Mouse (Mus musculus) hindbrain, embryonic 14.5 days (tissue): ENCODE measurements around the gene Dhfr. TPM values are rescaled to one million over a fixed set of nuclear protein-coding genes. Genes with fewer than 3 reads are reported as not detected.

Source experiments
- ATAC-seq: fragments of 200-750 bp; cut with Nextera tagmentation; 2 replicates; pipeline ENCODE4 v1.8.0; 2017; ENCODE audit warnings: moderate number of reproducible peaks, mild to moderate bottlenecking, moderate TSS enrichment, moderate library complexity; ENCODE audit not compliant: low FRiP score
- DNase-seq: peaks from one replicate; pipeline ENCODE4 v3.0.0-alpha.2; 2015; ENCODE audit warnings: low spot score
- H3K27ac ChIP-seq: fragments of 300-500 bp; sonication (generic); 2 replicates; pipeline ENCODE4 v1.5.1; 2014; ENCODE audit warnings: mild to moderate bottlenecking, moderate library complexity
- H3K27me3 ChIP-seq: fragments of 300-500 bp; sonication (generic); 2 replicates; pipeline ENCODE4 v1.6.1; 2014; ENCODE audit warnings: mild to moderate bottlenecking, low read length, mixed read lengths; ENCODE audit not compliant: control insufficient read depth, insufficient read depth
- H3K36me3 ChIP-seq: fragments of 300-500 bp; sonication (generic); replicated peaks from 2 replicates; pipeline ENCODE4 v1.6.1; 2014; ENCODE audit not compliant: control insufficient read depth, insufficient read depth
- H3K4me1 ChIP-seq: fragments of 300-500 bp; sonication (generic); replicated peaks from 2 replicates; pipeline ENCODE4 v1.6.1; 2014; ENCODE audit warnings: antibody characterized with exemption, low read length, mixed read lengths; ENCODE audit not compliant: control insufficient read depth, insufficient read depth
- H3K4me2 ChIP-seq: fragments of 300-500 bp; sonication (generic); replicated peaks from 2 replicates; pipeline ENCODE4 v1.6.1; 2014; ENCODE audit warnings: mild to moderate bottlenecking, moderate library complexity
- H3K4me3 ChIP-seq: fragments of 300-500 bp; sonication (generic); replicated peaks from 2 replicates; pipeline ENCODE4 v1.5.1; 2014; ENCODE audit warnings: mild to moderate bottlenecking, low read length
- H3K9ac ChIP-seq: fragments of 300-500 bp; sonication (generic); 2 replicates; pipeline ENCODE4 v1.6.1; 2014
- H3K9me3 ChIP-seq: fragments of 300-500 bp; sonication (generic); 2 replicates; pipeline ENCODE4 v1.6.1; 2016; ENCODE audit warnings: low read length; ENCODE audit not compliant: control insufficient read depth
- WGBS: fragments of 180-500 bp; shearing (Covaris S2); extraction: QIAGEN DNeasy Blood & Tissue Kit; methylation state at CpG from one replicate; pipeline ENCODE4 v1.1.7; 2014; 5-methylcytosine and 5-hydroxymethylcytosine counted together
- polyA plus RNA-seq: library from polyadenylated mRNA; unstranded; fragments of >200 nt; fragmentation: Nextera tagmentation; extraction: Ambion mirVana; gene quantifications from 2 replicates; pipeline ENCODE4 v1.2.1, GENCODE M21; 2014

The Dhfr gene
- polyA plus RNA-seq, 1 experiment from 2014 or later: 4.7 TPM

DNA sequence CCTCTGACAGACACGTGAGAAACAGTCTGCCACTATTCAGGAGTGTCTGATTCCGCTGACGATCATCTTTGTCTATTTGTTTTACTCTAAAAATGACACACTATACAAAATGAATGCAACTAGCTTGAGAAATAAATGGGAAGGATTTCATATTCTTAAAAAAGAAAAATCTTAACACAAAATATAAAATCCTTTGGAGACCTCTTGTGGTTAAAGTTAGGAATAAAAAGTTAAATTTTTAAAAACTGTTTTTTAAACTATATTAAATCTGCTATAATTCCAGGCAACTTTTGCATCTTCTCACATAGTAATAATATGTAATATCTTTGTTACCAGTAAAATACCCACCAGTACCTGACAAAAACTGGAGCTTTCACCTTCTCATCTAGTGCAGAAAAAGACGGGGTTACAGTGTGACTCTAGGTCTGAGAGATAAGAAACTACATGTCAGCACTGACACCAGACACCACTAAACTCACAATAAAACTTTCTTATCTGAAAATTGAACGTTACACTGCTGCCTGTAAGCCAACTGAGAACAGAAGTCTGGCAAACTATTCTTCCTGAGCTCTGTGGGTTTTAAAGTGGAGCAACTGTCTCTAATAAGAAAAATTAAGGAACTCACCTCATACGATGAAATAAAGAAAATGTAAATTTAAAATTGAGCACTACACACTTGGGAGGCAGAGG, 16.6 kb upstream of the Dhfr start:
- H3K36me3 ChIP-seq: peaks cover 26% of the 10 kb centered on the region
- no peak overlapping the region for H3K4me2 ChIP-seq
- ATAC-seq (no peak), DNase-seq (no peak)
- H3K9me3 ChIP-seq: no peaks in the 10 kb centered on the region
- H3K27me3 ChIP-seq: no peaks in the 10 kb centered on the region
- no peak overlapping the region for H3K27ac ChIP-seq
- H3K4me3 ChIP-seq: no peak overlapping the region
- no peaks in the 10 kb centered on the region for H3K4me1 ChIP-seq
- H3K9ac ChIP-seq: no peak overlapping the region
- WGBS: 89% methylated on average over 6 of the region's 6 CpGs

GRCm38 (mm10) chr13:92339787-92340186, 14.7 kb upstream of the Dhfr start:
- Histone ChIP-seq H3K27ac (no peak overlapping the region), H3K4me2 (no peak overlapping the region), H3K4me1 (no peaks in the 10 kb centered on the region), H3K27me3 (no peaks in the 10 kb centered on the region), H3K9ac (no peak overlapping the region), H3K9me3 (no peaks in the 10 kb centered on the region), H3K36me3 (peaks cover 44% of the 10 kb centered on the region), H3K4me3 (no peak overlapping the region)
- 97% methylated on average over 3 of the region's 3 CpGs for WGBS
- DNase-seq: no peak
- ATAC-seq: no peak

DNA sequence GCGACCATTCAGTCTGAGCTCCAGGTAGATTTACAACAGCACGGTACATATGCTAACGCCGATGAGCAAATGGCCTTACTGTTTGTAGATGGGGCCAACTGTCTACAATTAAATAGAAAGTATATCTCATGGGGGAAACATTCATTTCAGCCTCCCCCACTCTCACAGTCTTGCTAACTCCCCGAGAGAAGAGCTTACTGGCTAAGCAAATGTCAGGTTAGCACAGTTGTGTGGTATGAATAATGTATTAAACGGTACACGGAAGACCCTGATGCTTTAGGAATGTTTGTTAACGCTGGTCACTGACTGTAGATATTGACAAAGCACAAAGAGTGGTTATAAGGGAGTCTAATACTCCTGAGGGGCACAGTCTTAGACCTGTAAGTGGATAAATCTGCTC, 10.5 kb upstream of the Dhfr start:
- no peak for DNase-seq
- Histone ChIP-seq H3K4me2 (no peak overlapping the region), H3K9ac (no peak overlapping the region), H3K9me3 (no peaks in the 10 kb centered on the region), H3K27me3 (no peaks in the 10 kb centered on the region), H3K36me3 (peaks cover 80% of the 10 kb centered on the region), H3K4me3 (no peak overlapping the region), H3K27ac (no peak overlapping the region), H3K4me1 (no peaks in the 10 kb centered on the region)
- no peak for ATAC-seq
- WGBS: 90% methylated on average over 8 of the region's 8 CpGs

GRCm38 (mm10) chr13:92346338-92346737, 8.2 kb upstream of the Dhfr start:
- DNase-seq: no peak
- Histone ChIP-seq H3K9me3 (no peaks in the 10 kb centered on the region), H3K27me3 (no peaks in the 10 kb centered on the region), H3K36me3 (peaks cover 71% of the 10 kb centered on the region), H3K4me2 (no peak overlapping the region), H3K9ac (no peak overlapping the region), H3K27ac (no peak overlapping the region), H3K4me1 (no peaks in the 10 kb centered on the region), H3K4me3 (no peak overlapping the region)
- ATAC-seq: no peak
- 79% methylated on average over 5 of the region's 5 CpGs for WGBS

GRCm38 (mm10) chr13:92351100-92351499, 3.4 kb upstream of the Dhfr start:
- Histone ChIP-seq H3K27ac (no peak overlapping the region), H3K36me3 (peaks cover 29% of the 10 kb centered on the region), H3K4me1 (peaks cover 16% of the 10 kb centered on the region), H3K9ac (no peak overlapping the region), H3K27me3 (no peaks in the 10 kb centered on the region), H3K9me3 (no peaks in the 10 kb centered on the region), H3K4me2 (no peak overlapping the region), H3K4me3 (no peak overlapping the region)
- DNase-seq (no peak), ATAC-seq (no peak)
- WGBS: 94% methylated on average over 6 of the region's 6 CpGs

GRCm38 (mm10) chr13:92353956-92354355, 570 bp upstream of the Dhfr start:
- Histone ChIP-seq H3K27ac (peak overlapping the region; percentile 63), H3K27me3 (no peaks in the 10 kb centered on the region), H3K4me3 (peak overlapping the region; percentile 48), H3K4me1 (peaks cover 16% of the 10 kb centered on the region), H3K4me2 (peak overlapping the region; percentile 95), H3K9me3 (no peaks in the 10 kb centered on the region), H3K9ac (peak overlapping the region; percentile 52), H3K36me3 (0 out of 2 replicates have a peak, but pooled peaks cover 3% of the 10 kb centered on the region)
- DNase-seq (peak; percentile 41), ATAC-seq (no peak)
- WGBS: 20% methylated on average over 4 of the region's 4 CpGs

GRCm38 (mm10) chr13:92355272-92355643, 732 bp downstream of the Dhfr start:
- Histone ChIP-seq H3K27ac (no peak overlapping the region), H3K9me3 (no peaks in the 10 kb centered on the region), H3K36me3 (no peaks in the 10 kb centered on the region), H3K4me2 (peak overlapping the region; percentile 95), H3K4me3 (peak overlapping the region; percentile 48), H3K27me3 (no peaks in the 10 kb centered on the region), H3K4me1 (peaks cover 16% of the 10 kb centered on the region), H3K9ac (peak overlapping the region; percentile 46)
- DNase-seq: no peak
- WGBS: 1% methylated on average over 24 of the region's 24 CpGs
- ATAC-seq: peak; percentile 52

DNA sequence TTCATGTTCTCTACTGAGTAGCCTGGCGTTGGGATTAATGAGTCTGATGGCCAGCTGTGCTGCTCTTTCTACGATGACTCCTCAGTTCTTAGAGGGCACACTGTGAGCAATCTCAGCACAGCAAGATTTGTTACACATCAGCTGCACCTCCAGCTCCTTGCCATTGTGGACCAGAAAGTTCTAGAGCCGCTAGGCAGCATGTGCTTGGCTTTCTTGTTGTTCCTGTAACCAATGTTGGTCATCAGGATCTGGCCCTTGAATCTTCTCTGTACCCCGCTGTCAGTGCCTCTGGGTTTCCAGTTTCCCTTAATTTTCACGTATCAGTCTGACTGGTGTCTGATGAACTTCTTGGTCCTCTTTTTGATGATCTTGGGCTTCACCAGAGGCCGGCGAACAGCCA, 1.9 kb downstream of the Dhfr start:
- DNase-seq (no peak), ATAC-seq (no peak)
- Histone ChIP-seq H3K27me3 (no peaks in the 10 kb centered on the region), H3K4me1 (peaks cover 16% of the 10 kb centered on the region), H3K4me2 (peak overlapping the region; percentile 95), H3K4me3 (no peak overlapping the region), H3K36me3 (no peaks in the 10 kb centered on the region), H3K27ac (no peak overlapping the region), H3K9ac (no peak overlapping the region), H3K9me3 (no peaks in the 10 kb centered on the region)
- 74% methylated on average over 7 of the region's 7 CpGs for WGBS

GRCm38 (mm10) chr13:92357644-92358043, 3.1 kb downstream of the Dhfr start:
- no peaks in the 10 kb centered on the region for H3K36me3 ChIP-seq
- no peak overlapping the region for H3K4me3 ChIP-seq
- peaks cover 16% of the 10 kb centered on the region for H3K4me1 ChIP-seq
- ATAC-seq (no peak), DNase-seq (no peak)
- 68% methylated on average over 2 of the region's 2 CpGs for WGBS
- no peaks in the 10 kb centered on the region for H3K27me3 ChIP-seq
- H3K27ac ChIP-seq: no peak overlapping the region
- H3K9me3 ChIP-seq: no peaks in the 10 kb centered on the region
- H3K9ac ChIP-seq: no peak overlapping the region
- H3K4me2 ChIP-seq: no peak overlapping the region

- WGBS: 93% methylated on average over 2 of the region's 2 CpGs
- Histone ChIP-seq H3K9me3 (no peaks in the 10 kb centered on the region), H3K4me1 (no peaks in the 10 kb centered on the region), H3K27ac (no peak overlapping the region), H3K4me3 (no peak overlapping the region), H3K27me3 (no peaks in the 10 kb centered on the region), H3K4me2 (no peak overlapping the region), H3K9ac (no peak overlapping the region), H3K36me3 (no peaks in the 10 kb centered on the region)
- no peak for ATAC-seq
- DNase-seq: no peak
These were observed 7.1 kb downstream of the Dhfr start for GRCm38 (mm10) chr13:92361609-92362008.
